Mouse (Mus musculus): ENCODE data around the gene Ccdc62.

The Ccdc62 gene

DNA sequence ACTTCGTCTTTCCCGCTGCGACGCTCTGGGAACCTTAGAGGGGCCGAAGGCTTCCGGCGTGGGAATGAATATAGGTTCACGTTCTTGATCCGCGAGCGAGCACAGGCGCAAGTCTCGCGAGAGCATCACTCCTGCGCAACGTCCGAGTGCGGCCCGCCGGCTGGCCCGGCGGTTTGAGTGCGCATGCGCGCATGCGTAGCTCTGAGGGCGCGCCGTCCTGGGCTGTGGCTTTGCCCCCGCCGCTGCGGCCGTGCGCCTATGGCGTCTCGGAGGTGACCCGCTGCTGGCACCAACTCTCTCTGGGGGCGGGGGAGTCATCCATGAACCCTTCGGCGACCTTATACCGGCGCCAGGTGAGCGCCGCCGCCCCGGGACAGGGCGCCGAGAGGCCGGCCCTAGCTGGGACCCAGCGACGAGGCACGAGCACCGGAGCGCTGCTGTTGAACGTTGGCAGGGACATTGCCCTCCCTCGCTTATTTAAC lies at the start of gene Ccdc62:
TSS of gene Ccdc62 (plus strand) at position 172 of the 482 bp plus-strand sequence.
- peak; percentile 94 for DNase-seq (ENCODE audit: low spot score)

DNA sequence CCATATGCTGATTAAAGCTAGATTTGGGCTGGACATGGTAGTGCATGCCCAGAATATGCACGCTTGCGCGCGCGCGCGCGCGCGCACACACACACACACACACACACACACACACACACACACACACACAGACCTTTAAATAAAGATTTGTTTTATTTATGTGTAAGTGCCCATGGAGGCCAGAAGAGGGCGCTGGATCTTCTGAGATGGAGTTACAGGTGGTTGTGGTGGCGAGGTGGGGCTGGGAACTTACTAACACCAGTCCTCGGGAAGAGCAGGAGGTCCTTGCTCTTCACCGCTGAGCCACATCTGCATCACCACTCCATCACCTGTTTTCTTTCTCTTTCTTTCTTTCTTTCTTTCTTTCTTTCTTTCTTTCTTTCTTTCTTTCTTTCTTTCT lies 49.7 kb upstream of the Ccdc62 start:
- DNase-seq (ENCODE audit: low spot score): no peak

DNA sequence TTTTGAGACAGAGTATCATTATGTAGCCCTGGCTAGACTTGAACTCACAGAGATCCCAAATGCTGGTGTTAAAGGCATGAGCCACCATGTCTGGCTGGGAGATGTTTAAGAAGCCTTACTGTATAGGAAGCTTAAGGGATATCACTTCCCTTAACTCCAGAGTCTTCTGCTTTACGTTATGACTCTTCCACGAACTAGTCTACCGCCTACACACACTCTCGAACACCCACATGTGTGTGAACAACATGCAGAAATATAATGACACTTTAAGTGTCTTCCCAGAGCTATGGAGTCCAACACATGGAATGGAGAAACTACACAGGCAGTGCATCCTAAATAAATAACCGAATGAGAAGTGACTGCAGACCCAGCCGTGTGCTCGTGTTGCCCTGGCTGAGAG lies 46.6 kb upstream of the Ccdc62 start:
- no peak for DNase-seq (ENCODE audit: low spot score)

DNA sequence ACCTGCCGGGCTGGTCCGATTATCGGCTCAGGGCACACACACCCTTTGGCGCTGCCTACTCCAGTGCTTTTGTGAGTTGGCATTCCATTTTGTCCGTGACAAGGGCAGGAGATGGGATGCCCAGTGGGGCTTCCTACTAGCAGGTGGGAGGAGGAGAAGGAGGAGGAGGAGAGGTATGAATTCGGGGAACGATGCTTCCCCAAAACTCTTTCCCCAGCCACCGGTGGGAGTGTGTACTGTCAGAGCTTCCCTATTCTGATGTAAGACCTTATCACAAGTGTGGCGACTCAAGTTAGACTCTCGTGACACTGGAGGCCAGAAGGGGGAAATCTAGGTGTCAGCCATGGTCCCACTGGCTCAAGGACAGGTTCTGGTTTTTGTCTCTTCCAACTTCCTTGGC lies 46.1 kb upstream of the Ccdc62 start:
- DNase-seq (ENCODE audit: low spot score): no peak

DNA sequence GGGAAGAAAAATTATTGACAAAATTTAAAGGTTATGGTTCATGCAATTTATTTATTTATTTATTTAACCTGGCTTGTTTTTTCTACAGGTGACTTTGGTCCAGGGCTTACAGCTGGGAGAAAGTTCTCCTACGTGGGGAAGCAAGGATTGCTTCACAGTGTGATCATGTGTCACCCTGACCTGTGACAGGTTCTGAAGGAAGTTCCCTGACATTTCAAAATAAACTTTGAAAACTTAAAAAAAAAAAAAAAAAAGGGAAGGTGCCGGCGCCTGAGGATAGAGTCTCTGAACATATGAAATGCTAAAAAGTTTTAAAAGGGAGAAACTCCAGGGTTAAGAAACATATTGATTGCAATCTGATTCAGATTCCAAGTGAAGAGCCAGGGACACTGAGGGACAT lies 44.1 kb upstream of the Ccdc62 start:
- DNase-seq (ENCODE audit: low spot score): no peak

DNA sequence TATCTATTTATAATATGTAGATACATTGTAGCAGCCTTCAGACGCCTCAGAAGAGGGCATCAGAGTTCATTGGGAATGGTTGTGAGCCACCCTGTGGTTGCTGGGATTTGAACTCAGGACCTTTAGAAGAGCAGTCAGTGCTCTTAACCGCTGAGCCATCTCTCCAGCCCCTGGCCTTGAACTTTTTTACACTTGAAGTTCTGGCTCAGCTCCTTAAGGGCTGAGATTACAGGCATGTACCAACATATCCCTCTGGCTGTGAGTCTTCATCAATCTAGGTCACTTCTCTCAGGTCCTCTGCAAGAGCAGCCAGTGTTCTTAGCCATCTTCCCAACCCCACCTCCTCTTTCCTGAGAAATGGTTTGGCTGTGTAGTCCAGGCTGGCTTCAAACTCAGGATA lies 40.2 kb upstream of the Ccdc62 start:
- DNase-seq (ENCODE audit: low spot score): no peak

DNA sequence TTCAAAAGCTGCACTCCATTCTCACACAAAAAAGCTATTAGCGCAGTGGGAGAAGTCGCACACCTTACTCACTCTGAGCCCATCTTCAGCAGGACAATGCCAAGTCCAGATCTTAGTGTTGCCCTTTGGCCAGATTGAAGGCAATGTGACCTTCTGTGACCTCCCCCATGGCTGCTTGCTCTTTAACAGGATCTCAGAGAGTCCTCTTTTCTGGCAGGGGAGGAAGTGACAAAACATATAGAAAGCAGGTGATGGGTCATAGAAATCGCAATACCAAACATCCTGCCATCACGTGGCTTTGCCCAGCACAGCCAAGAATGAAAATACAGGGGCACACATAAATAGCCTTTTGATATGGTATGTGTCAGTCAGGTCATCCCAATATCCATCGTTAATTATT lies 39.5 kb upstream of the Ccdc62 start:
- no peak for DNase-seq (ENCODE audit: low spot score)

DNA sequence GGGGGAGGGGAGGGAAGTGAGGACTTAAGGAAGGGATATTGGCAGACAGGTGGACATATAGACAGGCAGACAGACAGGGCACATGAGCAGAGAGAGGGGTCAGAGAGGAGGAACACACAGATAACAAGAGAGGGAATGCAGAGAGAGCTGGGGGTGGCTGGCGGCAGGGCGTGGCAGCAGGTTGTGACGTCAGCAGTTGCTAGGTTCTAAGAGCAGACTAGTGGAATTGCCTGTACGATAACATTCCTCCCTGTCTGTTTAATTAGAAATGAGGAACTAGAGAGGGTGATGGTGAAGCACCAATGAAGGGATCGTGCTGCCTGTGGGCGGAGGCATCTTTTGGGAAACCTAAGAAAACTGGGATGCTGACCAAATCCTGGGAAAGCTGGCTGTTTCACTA lies 38.8 kb upstream of the Ccdc62 start:
- no peak for DNase-seq (ENCODE audit: low spot score)

DNA sequence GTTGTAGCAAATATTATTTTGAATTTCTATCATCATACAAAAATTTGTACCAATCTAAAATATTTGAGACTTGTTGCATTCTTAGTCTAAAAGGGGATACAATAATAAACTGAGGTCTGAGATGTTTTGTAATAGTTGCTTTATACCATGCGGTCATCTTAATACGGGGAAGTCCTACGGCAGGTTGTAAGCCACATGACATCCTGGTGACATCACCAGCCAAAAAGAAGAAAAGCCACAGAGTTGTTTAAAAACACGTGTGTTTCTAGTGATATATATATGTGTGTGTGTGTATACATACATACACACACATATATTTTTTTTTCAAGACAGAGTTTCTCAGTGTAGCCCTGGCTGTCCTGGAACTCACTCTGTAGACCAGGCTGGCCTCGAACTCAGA lies 37.0 kb upstream of the Ccdc62 start:
- DNase-seq (ENCODE audit: low spot score): no peak

DNA sequence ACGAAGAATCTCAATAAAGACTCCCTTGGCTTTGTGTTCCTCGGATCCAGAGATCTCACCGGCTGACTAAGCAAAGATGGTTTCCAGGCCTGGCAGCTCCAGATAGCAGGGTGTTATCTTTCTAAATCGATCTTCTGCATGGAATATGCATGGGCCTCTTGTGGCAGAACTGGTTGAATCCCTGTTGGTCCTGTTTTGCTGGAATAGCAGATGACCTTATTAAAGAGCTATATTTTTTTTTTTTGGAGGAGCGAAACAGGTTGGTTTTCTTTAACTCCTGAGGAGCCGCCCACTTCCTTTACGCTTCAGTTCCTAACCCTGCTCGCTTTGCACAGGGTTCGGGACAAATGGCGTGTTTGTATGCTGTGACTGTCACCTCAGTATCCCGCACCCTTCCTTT lies 34.1 kb upstream of the Ccdc62 start:
- no peak for DNase-seq (ENCODE audit: low spot score)

DNA sequence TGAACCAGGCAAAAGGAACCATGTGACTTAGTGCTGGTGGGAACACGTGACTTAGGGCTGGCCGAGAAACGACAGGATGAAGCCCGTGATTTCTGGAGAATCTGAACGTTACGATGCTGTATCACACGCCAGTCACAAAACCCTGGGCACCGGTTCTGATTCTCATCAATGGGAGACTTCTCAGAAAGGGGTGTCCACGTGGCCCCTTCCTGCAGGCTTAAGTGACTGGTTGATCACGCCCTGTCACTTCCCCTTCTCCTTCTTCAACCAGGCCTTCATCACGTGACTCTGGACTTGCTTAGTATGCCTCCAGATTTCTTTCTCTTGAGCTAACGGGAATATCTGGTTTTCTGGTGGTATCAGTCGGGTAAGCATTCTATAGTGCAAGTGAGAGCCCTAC lies 33.1 kb upstream of the Ccdc62 start:
- DNase-seq (ENCODE audit: low spot score): no peak

DNA sequence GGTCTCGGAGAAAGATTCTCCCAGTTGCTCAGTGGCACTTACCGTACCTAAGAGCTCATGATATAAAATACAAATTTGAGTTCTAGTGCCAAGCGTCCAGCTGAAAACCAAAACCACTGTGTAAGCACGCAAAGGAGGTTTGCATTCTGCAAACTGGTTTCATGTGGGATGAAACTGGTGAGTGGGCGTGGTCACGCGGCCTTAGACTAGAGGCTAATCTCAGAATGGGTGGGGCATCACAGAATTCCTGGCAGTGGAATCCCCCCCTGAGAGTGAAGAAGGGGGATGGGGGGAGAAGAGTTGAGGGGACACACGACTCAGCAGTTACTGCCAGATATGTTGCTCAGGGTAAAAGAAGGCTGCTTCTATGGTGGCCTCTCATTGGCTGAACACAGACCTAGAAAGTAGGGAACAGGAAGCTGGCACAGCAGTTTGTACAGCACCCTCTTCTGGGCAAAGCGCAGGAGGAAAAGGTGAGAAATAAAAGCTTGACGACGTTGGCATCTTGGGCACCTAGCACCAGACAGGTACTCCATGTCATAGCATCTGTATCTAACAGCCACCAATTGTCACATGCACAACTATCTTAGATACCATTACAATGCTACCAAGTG lies 26.3 kb upstream of the Ccdc62 start:
- DNase-seq (ENCODE audit: low spot score): no peak

DNA sequence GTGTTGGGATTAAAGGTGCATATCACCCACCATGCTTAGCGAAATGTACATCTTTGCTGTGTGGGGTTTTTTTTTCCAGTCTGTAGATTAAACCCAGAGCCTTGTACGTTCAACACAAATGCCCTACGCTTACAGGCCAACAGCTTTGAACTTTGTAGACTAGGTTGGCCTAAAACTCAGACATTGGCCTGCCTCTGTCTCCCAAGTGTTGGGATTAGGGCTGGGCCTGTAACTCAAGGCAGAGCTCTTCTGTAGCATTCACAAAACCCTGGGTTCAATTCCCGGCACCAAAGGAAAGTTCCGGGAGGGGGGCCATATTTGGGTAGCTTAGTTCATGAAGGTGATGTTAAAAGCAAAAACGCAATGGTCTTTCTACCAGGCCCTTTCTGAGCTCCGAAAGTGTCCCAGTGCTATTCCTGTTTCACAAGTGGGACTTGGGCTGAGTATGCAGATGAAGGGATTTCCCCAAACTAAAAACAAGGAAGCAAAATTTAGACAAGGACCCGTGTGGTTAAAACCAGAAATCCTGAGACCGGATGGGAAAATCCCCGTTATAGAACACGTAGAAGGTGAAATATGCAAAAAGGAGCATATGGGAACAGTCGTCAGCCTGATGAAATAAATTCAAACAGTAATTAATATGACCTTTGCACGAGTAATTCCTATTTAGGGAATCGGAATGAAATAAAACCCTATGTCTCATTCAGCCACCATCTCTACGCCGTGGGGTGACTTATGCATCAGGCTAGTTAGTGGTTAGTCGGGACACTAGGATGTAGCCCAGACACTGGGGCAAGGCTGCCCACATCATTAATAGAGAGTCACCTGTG lies 24.1 kb upstream of the Ccdc62 start:
- DNase-seq (ENCODE audit: low spot score): no peak

DNA sequence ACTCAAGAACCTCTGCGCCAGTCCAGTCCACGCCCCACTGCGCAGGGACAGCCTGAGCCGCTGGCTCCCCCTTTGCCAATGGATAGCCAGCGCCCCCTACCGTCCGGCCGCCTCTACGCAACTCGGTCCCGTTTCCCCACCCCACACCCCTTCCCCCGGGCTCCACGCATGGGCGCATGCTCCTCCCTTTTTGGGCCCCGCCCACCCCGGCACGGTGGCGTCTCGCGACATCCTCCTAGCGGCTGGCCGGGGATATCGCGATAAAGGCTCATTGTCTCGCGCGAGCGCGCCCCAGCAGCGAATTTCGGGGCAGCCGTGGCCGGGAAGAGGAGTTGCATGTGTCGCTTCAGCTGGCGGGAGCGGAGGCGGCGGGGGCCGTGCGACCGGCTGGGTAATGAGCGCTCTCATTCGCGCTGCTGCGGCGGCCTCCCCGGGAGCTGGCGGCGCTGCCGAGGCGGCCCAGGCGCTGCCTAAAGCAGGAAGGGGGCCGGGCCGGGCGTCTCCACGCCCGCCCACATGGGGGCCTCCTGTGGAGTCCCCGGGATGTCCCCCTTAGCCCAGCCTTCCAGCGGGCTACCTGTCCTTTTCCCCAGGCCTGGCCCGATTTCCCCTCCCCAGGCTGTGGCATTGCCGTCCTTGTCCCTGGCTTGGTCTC lies 23.4 kb upstream of the Ccdc62 start, which contains the start of gene Denr:
TSS of gene Denr (plus strand) at position 200 of the 655 bp plus-strand sequence.
- DNase-seq (ENCODE audit: low spot score): peak; percentile 100

DNA sequence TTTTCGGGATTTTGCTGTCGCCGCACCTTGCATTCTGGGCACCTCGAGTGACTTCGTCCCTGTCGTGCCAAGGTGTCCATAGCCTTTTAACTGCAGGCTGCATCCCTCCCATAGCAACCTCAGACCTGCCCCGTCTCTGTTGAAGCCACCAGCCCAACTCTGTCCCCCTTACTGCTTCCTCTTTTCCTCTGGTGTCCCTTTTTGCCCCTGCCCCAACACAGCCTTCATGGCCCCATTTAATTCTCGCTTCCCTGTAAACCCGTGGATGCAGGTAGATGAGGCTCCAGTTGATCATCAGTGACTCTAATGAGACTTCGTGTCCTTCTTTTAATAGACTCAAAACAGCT lies 22.9 kb upstream of the Ccdc62 start:
- no peak for DNase-seq (ENCODE audit: low spot score)

DNA sequence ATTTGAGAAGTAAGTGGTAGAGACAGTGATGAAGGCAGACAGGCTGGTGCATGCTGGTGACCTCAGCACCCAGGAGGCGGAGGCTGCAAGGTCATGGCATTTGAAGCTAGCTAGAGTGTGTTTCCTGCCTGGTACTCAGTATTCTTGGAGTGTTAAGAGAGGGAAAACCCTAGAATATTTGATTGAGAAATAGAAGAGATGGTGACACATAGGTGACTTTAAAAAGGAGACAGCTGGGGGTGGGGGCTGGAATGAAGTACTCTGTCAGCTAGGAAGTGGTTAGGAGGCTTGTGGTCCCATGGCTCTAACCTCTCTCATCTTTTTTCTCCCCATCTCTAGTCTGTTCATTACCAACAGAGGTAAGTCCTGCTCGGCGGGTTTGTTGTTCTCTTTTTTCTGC lies 15.6 kb upstream of the Ccdc62 start:
- no peak for DNase-seq (ENCODE audit: low spot score)

DNA sequence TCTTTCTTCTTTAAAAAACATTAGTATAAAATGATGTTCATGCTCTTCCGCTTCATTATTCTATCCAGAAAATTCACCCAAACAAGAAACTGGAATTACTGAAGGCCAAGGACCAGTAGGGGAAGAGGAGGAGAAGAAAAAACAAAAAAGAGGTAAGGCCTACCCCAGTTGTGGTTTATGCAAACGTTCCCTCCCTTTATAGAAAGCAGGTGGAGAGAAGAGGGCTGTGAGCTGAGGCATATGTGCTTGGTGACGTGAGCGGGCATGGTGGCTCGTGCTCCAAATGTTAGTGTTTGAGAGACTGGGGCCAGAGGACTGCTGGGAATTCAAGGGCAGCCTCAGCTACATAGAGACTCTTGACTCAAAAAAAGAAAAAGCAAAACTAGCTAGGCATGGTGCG lies 8.4 kb upstream of the Ccdc62 start:
- DNase-seq (ENCODE audit: low spot score): no peak

DNA sequence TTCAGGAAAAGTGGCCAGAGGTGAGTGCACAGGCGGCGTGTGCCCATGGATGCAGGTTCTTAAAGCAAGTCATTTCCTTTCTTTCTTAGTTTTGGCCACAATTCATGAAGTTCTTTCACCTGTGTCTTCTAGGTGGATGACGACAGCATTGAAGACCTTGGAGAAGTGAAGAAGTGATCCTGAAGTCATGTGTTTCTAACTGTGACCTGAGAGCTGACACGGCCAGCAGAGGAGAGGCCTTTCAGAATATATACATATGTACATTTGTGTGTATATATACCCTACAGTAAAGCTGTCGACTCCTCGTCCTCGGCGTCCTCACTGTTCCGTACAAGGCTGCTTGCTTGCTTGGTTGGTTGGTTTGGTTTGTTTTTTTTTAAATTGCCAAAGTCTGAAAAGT lies 3.4 kb upstream of the Ccdc62 start, which contains the start of gene Gm43518:
TSS of gene Gm43518 (plus strand) at position 301 of the 400 bp plus-strand sequence.
- DNase-seq (ENCODE audit: low spot score): no peak

DNA sequence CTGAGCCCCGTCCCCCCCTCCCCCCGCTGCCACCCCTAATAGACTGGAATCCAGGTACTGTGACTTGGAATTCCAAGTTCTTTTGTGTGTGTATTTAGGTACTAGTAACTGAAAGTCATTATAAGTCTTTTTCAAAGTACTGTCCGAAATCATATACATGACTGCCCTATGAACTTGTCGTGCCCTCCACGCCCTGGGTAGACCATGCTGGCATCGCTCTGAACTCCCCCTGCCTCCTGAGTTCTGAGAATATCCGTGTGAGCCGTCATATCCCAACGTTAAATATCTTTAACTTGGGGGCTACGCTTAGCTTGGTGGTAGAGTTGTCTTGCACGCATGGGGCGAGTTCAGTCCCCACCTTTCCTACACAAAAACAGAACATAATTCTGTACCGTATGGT lies 652 bp downstream of the Ccdc62 start:
- DNase-seq (ENCODE audit: low spot score): no peak

DNA sequence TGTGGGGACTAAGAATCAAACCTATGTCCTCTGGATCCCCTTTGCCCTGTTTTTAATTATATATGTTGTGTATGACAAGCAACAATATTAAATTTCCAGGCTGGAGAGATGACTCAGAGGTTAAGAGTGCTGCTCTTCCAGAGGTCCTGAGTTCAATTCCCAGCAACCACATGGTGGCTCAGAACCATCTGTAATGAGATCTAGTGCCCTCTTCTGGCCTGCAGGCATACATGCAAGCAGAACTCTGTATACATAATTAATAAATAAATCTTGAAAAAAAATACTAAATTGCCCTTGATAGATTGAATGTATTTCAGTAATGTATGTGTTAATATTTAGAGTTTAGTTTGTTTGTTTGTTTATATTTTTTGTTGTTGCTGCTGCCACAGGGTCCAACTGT lies 2.4 kb downstream of the Ccdc62 start:
- no peak for DNase-seq (ENCODE audit: low spot score)

DNA sequence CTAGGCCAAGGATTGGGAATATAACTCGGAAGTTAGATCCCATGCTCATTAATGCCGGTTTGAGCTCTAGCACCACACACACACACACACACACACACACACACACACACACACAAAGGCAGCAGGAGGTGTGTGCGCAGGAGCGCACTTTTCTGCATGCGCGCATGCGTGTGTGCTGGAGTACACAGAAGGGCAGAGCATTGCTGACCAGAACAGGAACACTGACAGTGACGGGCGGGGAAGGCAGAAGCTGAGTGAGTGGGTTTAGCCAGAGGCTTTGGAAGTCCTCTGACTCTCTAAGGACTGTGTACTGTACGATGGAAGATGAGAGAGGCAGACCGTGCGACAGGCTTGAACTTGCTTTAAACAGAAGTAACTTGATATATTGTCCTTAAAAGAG lies 3.1 kb downstream of the Ccdc62 start:
- no peak for DNase-seq (ENCODE audit: low spot score)

DNA sequence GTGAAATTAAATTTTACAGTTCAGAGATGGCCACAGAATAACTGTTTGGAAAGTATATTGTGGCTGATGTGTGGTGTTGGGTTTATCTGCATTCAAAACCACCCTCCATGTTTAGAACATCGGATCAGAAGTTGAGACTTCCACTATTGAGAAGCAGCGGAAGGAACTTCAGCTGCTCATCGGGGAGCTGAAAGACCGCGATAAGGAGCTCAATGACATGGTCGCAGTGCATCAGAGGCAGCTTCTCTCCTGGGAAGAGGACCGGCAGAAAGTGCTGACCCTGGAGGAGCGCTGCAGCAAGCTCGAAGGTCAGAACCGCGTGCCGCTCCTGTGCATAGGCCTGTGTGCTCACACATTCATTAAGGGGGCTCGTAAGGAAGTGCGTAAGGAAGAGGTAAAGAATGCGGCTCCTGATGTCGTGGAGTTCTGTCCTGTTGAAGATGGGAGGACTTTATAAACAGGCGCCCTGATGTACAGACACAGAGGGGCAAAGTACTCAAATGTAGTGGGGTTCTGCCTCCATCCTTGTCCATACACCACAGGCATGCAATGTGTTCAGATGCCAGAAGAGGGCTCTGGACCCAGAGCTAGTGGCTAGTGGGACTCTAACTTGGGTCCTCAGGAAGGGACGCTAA lies 3.6 kb downstream of the Ccdc62 start:
- DNase-seq (ENCODE audit: low spot score): peak; percentile 21

DNA sequence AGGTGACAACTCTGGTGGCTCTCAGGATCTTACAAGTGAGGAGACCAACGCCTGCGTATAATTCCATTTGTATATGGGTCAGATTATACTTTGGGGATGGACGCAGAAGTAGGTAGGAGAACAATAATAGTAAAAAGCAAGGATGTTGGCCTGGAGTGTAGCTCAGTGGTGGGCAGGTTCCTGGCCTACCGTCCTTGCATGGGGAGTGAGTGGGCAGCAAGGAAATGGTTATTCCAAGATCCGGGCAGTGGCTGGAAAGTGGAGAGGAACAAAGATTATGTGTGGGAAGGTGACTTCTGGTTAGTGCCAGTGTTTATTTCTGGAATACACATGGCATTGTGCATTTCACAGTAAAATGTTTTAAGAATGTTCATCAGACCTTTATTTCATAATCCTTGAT lies 5.5 kb downstream of the Ccdc62 start:
- no peak for DNase-seq (ENCODE audit: low spot score)
